Mouse (Mus musculus): ENCODE data around the gene Tgfbrap1. TPM values are rescaled to one million over a fixed set of nuclear protein-coding genes. Genes with fewer than 3 reads are reported as not detected.

The Tgfbrap1 gene
- 17.3 and 17.6 TPM in 2 replicates for polyA plus RNA-seq (2014; fragmentation: Nextera tagmentation; extraction: Ambion mirVana)

DNA sequence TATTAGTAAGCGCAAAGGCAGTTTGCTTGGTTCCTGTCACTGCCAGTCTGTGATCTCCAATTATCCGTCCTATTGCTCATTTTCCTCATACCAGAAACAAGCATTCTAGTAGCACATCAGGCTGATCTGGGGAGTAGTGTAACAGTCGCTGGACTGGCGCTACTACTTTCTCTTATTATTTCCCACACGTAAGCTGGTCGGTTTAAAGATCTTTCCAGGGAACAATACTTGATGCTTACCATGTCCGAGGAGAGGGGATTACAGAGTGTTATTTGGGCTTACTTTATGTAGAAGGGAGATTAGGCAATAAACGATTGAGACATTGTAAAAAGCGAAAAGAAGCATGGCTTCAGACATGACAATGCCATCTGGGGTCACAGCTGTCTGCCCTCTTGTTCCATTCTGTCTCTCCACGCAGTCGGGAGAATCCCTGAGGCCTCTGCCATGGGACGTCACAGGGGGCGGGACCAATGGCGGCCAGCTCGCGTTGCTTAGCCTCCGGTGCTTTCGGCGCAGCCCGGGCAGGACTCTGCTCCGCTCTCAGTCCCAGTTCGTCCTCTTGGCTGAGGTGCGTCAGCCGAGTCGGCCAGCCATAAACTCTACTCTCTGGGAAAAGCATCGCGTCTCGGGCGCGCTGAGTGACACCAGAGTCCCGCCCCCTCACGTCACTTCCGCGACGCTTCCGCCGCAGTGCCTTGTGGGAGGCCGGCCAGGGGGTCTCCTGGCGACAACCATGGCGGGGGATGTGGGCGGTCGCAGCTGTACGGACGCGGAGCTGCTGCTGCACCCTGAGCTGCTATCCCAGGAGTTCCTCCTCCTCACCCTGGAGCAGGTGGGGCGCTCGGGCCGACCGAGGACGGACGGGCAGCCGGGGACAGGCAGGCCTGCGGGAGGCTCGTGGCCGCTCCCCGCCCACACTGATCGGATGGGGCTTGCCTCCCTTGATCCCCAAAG lies at the start of gene Tgfbrap1, which contains the start of gene AI597479:
Gene Tgfbrap1 (minus strand): TSS at position 607 of the 954 bp plus-strand sequence.
Gene AI597479 (plus strand): TSS at position 680 of the 954 bp plus-strand sequence.
- H3K9ac ChIP-seq (ENCODE audit: low read length), result peak within 1 kb of the TSS; percentile 83
- H3K4me2 ChIP-seq (ENCODE audit: low read depth, low read length, severe bottlenecking), result peak within 1 kb of the TSS; percentile 83
- no peaks in the 10 kb centered on the region for H3K9me3 ChIP-seq (ENCODE audit: control insufficient read depth, low read length)
- no peaks in the 10 kb centered on the region; the same call in 1 of the 2 replicates for H3K36me3 ChIP-seq (ENCODE audit: control insufficient read depth, insufficient read depth, low read length)
- 0 out of 2 replicates have a peak, but pooled peaks cover 2% of the 10 kb centered on the region for H3K4me1 ChIP-seq (replicated peaks; ENCODE audit: control insufficient read depth, insufficient read depth, low read length)
- ATAC-seq (replicated peaks; ENCODE audit: low FRiP score), result peak; percentile 97
- WGBS, result 1% methylated on average over 57 of the region's 57 CpGs
- H3K27ac ChIP-seq (ENCODE audit: low read depth, low read length), result peak within 1 kb of the TSS; percentile 98
- no peaks in the 10 kb centered on the region for H3K27me3 ChIP-seq (ENCODE audit: control insufficient read depth, insufficient read depth, low read length)
- H3K4me3 ChIP-seq (ENCODE audit: low read depth, low read length), result peak within 1 kb of the TSS; percentile 80
- peak; percentile 96 for DNase-seq (ENCODE audit: low spot score)

DNA sequence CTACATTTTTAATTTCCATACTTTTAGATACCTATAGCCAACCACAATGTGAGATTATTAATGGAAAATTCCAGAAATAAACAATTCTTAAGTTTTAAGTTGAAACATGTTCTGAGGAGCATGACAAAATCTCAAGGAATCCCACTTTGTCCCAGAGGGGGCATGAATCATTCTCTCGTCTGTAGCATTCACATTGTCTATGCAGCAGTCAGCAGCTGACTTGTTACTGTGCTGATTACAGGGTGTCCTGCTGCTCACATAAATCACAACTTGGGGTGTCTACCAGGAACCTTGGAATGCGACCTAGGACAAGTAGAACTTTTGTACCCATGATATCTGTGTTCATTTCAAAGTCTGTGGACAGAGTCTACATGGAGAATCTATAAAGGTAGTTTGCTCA lies 49.0 kb upstream of the Tgfbrap1 start:
- ATAC-seq (replicated peaks; ENCODE audit: low FRiP score), result no peak
- WGBS, result 82% methylated on average over 2 of the region's 2 CpGs
- no peak for DNase-seq (ENCODE audit: low spot score)

DNA sequence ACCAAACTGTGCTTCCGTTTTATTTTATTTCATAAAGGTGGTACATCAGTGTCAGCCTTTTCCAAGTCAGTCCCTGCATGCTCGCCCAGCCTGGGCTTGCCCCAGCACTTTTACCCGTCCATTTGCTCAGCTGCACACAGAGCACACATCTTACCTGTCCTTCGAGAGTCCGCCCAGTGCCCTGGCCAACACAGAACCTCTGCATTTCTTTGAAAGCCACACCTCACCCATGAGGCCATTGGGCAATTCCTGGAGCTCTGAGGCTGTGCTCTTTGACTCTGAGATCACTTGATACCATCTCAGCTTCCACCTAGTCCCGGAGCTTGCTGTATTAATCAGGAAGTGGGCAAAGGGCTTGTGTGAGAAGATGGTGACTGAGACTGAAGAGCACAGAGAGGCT lies 47.0 kb upstream of the Tgfbrap1 start:
- WGBS, result 91% methylated on average over 6 of the region's 6 CpGs
- Histone ChIP-seq H3K4me2 (ENCODE audit: low read depth, low read length, severe bottlenecking) (no peak overlapping the region), H3K4me3 (ENCODE audit: low read depth, low read length) (no peak overlapping the region), H3K36me3 (ENCODE audit: control insufficient read depth, insufficient read depth, low read length) (no peaks in the 10 kb centered on the region), H3K9me3 (ENCODE audit: control insufficient read depth, low read length) (no peaks in the 10 kb centered on the region), H3K9ac (ENCODE audit: low read length) (no peak overlapping the region), H3K4me1 (replicated peaks; ENCODE audit: control insufficient read depth, insufficient read depth, low read length) (no peaks in the 10 kb centered on the region), H3K27me3 (ENCODE audit: control insufficient read depth, insufficient read depth, low read length) (no peaks in the 10 kb centered on the region), H3K27ac (ENCODE audit: low read depth, low read length) (no peak overlapping the region)
- peak; percentile 23 for DNase-seq (ENCODE audit: low spot score)
- no peak for ATAC-seq (replicated peaks; ENCODE audit: low FRiP score)

More for the DNA sequence above, 49.0 kb upstream of the Tgfbrap1 start:
- H3K27ac ChIP-seq (ENCODE audit: low read depth, low read length), result no peak overlapping the region
- H3K36me3 ChIP-seq (ENCODE audit: control insufficient read depth, insufficient read depth, low read length), result no peaks in the 10 kb centered on the region
- H3K4me2 ChIP-seq (ENCODE audit: low read depth, low read length, severe bottlenecking), result no peak overlapping the region
- no peaks in the 10 kb centered on the region for H3K27me3 ChIP-seq (ENCODE audit: control insufficient read depth, insufficient read depth, low read length)
- H3K4me3 ChIP-seq (ENCODE audit: low read depth, low read length), result no peak overlapping the region
- no peaks in the 10 kb centered on the region for H3K9me3 ChIP-seq (ENCODE audit: control insufficient read depth, low read length)
- no peaks in the 10 kb centered on the region for H3K4me1 ChIP-seq (replicated peaks; ENCODE audit: control insufficient read depth, insufficient read depth, low read length)
- no peak overlapping the region for H3K9ac ChIP-seq (ENCODE audit: low read length)

DNA sequence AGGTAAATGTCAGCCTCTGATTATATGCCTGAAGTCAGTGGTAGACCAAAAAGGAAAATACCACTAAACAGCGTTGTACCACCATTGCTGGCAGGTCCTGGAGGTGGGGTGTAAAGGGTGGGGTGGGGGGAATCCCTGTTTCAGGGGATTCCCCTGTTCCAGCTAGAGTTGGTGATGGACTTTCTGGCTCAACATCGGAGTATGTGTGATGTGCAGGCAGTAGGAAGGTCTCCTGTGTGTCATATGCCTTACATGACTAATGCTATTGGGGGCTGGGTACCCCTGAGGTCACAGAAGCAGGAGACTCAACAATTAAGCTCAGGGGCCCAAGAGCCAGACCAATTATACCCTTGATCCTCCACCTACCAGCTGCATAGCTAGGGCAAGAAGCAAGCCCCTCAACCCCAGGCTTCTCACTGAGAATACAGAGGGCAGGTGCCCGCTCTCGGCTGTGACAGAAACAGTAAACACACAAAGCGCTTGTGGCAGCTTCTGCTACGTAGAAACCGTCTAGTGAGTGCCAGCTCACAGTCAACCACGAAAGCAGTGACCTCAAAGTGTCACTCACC lies 46.0 kb upstream of the Tgfbrap1 start:
- Histone ChIP-seq H3K27ac (ENCODE audit: low read depth, low read length) (no peak overlapping the region), H3K4me2 (ENCODE audit: low read depth, low read length, severe bottlenecking) (no peak overlapping the region), H3K36me3 (ENCODE audit: control insufficient read depth, insufficient read depth, low read length) (no peaks in the 10 kb centered on the region), H3K27me3 (ENCODE audit: control insufficient read depth, insufficient read depth, low read length) (no peaks in the 10 kb centered on the region), H3K9ac (ENCODE audit: low read length) (no peak overlapping the region), H3K9me3 (ENCODE audit: control insufficient read depth, low read length) (no peaks in the 10 kb centered on the region), H3K4me1 (replicated peaks; ENCODE audit: control insufficient read depth, insufficient read depth, low read length) (no peaks in the 10 kb centered on the region), H3K4me3 (ENCODE audit: low read depth, low read length) (no peak overlapping the region)
- peak; percentile 4 for DNase-seq (ENCODE audit: low spot score)
- 87% methylated on average over 8 of the region's 8 CpGs for WGBS
- no peak for ATAC-seq (replicated peaks; ENCODE audit: low FRiP score)

DNA sequence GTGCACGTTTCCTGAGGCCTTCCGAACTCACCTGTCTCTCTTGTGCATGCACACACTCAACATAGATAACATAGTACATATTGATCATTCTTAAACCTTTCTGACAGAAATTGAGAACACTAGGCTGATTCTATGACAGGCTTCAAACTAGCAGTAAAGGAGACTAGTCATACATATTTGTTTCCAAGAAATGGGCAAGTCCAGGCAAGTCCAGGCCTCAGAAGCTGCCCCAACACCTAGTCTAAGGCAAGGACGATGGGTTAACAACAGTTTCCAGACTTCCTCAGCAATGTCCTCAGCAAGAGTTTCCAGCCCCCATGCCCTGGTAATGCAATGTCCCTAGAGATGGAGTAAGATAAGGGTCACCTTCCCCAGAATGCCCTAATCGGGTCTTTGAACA lies 45.4 kb upstream of the Tgfbrap1 start:
- Histone ChIP-seq H3K36me3 (ENCODE audit: control insufficient read depth, insufficient read depth, low read length) (no peaks in the 10 kb centered on the region), H3K4me2 (ENCODE audit: low read depth, low read length, severe bottlenecking) (no peak overlapping the region), H3K9me3 (ENCODE audit: control insufficient read depth, low read length) (no peaks in the 10 kb centered on the region), H3K4me1 (replicated peaks; ENCODE audit: control insufficient read depth, insufficient read depth, low read length) (no peaks in the 10 kb centered on the region), H3K27ac (ENCODE audit: low read depth, low read length) (no peak overlapping the region), H3K4me3 (ENCODE audit: low read depth, low read length) (no peak overlapping the region), H3K9ac (ENCODE audit: low read length) (no peak overlapping the region), H3K27me3 (ENCODE audit: control insufficient read depth, insufficient read depth, low read length) (no peaks in the 10 kb centered on the region)
- ATAC-seq (replicated peaks; ENCODE audit: low FRiP score) (no peak), DNase-seq (ENCODE audit: low spot score) (peak; percentile 25)
- WGBS, result 88% methylated on average over 4 of the region's 4 CpGs

DNA sequence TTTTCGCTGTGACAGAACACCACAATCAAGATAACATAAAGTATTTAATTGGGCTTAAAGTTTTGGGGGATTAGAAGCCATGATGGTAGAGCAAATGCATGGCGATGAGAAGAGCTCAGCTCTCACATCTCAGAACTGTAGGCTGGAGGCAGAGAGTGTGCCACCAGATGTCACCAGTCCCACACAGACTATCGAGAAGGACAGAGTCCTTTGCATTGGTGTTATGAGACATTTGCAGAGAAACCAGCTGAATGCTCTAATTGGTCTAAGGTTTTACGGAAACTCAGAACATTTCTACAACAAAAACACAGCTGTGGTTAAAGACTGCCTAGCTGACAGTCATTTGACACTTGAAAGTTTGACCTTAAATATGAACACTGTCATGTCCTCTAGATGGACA lies 44.8 kb upstream of the Tgfbrap1 start:
- H3K27me3 ChIP-seq (ENCODE audit: control insufficient read depth, insufficient read depth, low read length), result no peaks in the 10 kb centered on the region
- H3K4me1 ChIP-seq (replicated peaks; ENCODE audit: control insufficient read depth, insufficient read depth, low read length), result no peaks in the 10 kb centered on the region
- no peak overlapping the region for H3K4me3 ChIP-seq (ENCODE audit: low read depth, low read length)
- no peaks in the 10 kb centered on the region for H3K9me3 ChIP-seq (ENCODE audit: control insufficient read depth, low read length)
- WGBS, result 89% methylated on average over 4 of the region's 4 CpGs
- no peaks in the 10 kb centered on the region for H3K36me3 ChIP-seq (ENCODE audit: control insufficient read depth, insufficient read depth, low read length)
- no peak overlapping the region for H3K4me2 ChIP-seq (ENCODE audit: low read depth, low read length, severe bottlenecking)
- no peak overlapping the region for H3K27ac ChIP-seq (ENCODE audit: low read depth, low read length)
- no peak overlapping the region for H3K9ac ChIP-seq (ENCODE audit: low read length)
- no peak for DNase-seq (ENCODE audit: low spot score)
- no peak for ATAC-seq (replicated peaks; ENCODE audit: low FRiP score)

DNA sequence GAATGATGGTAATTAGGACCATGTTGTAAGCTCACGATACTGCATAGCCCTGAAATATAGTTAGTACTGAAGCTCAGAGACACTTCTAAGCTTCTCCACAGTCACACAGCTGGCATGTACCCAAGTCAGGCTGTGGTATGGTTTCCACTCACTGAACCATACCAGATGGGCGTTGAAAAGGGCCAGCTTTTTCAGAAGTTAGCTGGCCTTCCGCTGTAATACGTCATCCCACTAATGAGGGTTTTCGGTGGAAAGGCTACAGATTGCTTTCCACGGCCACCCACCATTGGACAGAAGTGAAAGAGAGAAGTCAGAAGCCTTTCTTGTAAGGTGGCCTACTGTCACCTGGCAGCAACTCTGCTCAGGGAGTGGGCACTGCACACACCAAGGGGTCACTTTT lies 44.4 kb upstream of the Tgfbrap1 start:
- no peak for ATAC-seq (replicated peaks; ENCODE audit: low FRiP score)
- 84% methylated on average over 6 of the region's 6 CpGs for WGBS

DNA sequence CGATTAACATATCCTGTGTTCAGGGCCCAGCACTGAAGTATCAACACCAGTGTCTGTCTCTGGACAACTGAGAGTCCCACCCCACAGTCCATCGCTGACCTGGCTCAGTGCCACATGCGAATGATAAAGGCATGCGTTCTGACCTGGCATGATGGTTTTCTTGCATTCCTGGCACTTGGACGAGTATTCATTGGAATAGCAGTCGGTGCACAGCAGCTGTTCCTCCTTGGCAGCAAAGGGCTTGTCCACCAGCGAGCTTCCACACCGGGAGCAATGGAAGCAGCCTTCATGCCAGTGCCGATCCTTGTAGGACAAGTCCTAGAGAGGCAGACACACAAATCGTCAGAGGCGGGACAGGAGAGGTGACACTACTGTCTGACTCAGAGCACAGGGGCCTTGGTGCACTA lies 43.1 kb upstream of the Tgfbrap1 start:
- no peaks in the 10 kb centered on the region for H3K4me1 ChIP-seq (replicated peaks; ENCODE audit: control insufficient read depth, insufficient read depth, low read length)
- H3K36me3 ChIP-seq (ENCODE audit: control insufficient read depth, insufficient read depth, low read length), result no peaks in the 10 kb centered on the region
- no peak for ATAC-seq (replicated peaks; ENCODE audit: low FRiP score)
- H3K4me2 ChIP-seq (ENCODE audit: low read depth, low read length, severe bottlenecking), result no peak overlapping the region
- DNase-seq (ENCODE audit: low spot score), result no peak
- no peaks in the 10 kb centered on the region for H3K9me3 ChIP-seq (ENCODE audit: control insufficient read depth, low read length)
- no peak overlapping the region for H3K27ac ChIP-seq (ENCODE audit: low read depth, low read length)
- no peaks in the 10 kb centered on the region for H3K27me3 ChIP-seq (ENCODE audit: control insufficient read depth, insufficient read depth, low read length)
- no peak overlapping the region for H3K4me3 ChIP-seq (ENCODE audit: low read depth, low read length)
- 90% methylated on average over 11 of the region's 11 CpGs for WGBS
- H3K9ac ChIP-seq (ENCODE audit: low read length), result no peak overlapping the region

More for the DNA sequence above, 44.4 kb upstream of the Tgfbrap1 start:
- Histone ChIP-seq H3K4me1 (replicated peaks; ENCODE audit: control insufficient read depth, insufficient read depth, low read length) (no peaks in the 10 kb centered on the region), H3K4me3 (ENCODE audit: low read depth, low read length) (no peak overlapping the region), H3K9ac (ENCODE audit: low read length) (no peak overlapping the region), H3K4me2 (ENCODE audit: low read depth, low read length, severe bottlenecking) (no peak overlapping the region), H3K27ac (ENCODE audit: low read depth, low read length) (no peak overlapping the region), H3K27me3 (ENCODE audit: control insufficient read depth, insufficient read depth, low read length) (no peaks in the 10 kb centered on the region), H3K9me3 (ENCODE audit: control insufficient read depth, low read length) (no peaks in the 10 kb centered on the region), H3K36me3 (ENCODE audit: control insufficient read depth, insufficient read depth, low read length) (no peaks in the 10 kb centered on the region)
- peak; percentile 24 for DNase-seq (ENCODE audit: low spot score)

Data from forebrain, embryonic 11.5 days (tissue).